Mouse (Mus musculus): ENCODE measurements at regions not wholly inside any gene's neighbourhood (a gene's known extent, or its start where the extent isn't known, plus 50 kb on each side); places are given as distances from the start of the nearest gene placed in this dataset.

DNA sequence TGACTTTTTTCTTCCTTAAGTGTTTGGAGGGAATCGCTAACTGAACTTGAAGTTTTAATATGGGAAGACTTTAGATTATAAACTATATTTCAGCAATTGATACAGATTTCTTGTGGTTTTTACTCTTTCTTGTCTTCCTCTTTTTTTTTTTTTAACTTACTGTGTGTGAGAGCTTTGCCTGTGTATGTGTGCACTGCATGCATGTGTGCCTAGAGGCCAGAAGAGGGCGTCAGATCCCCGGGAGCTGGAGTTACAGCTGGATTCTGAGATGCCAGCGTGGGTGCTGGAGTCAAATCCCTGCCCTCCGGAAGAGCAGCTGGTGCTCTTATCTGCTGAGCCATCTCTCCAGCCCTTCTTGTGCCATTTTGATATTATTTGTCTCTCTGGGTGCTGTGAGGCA is 129.6 kb downstream of the Trim33 start:
- no peaks in the 10 kb centered on the region for H3K27me3 ChIP-seq (ENCODE audit: control insufficient read depth, insufficient read depth, low read length)
- no peaks in the 10 kb centered on the region for H3K9me3 ChIP-seq (replicated peaks; ENCODE audit: control insufficient read depth, low read length)
- 0 out of 2 replicates have a peak, but pooled peaks cover 2% of the 10 kb centered on the region for H3K4me1 ChIP-seq (ENCODE audit: control insufficient read depth, insufficient read depth, low read length)
- H3K27ac ChIP-seq (ENCODE audit: low read depth, low read length) = no peak overlapping the region
- H3K36me3 ChIP-seq (ENCODE audit: control insufficient read depth, insufficient read depth, low read length) = no peaks in the 10 kb centered on the region
- no peak overlapping the region for H3K9ac ChIP-seq (ENCODE audit: low read depth, low read length)
- H3K4me3 ChIP-seq (ENCODE audit: low read depth, low read length) = no peak overlapping the region
- H3K4me2 ChIP-seq = no peak overlapping the region
- WGBS (ENCODE audit: insufficient replicate concordance) = 70% methylated on average over 5 of the region's 5 CpGs
- ATAC-seq (replicated peaks; ENCODE audit: insufficient number of reproducible peaks, low FRiP score, low TSS enrichment) = no peak

- no peaks in the 10 kb centered on the region for H3K36me3 ChIP-seq (ENCODE audit: control insufficient read depth, insufficient read depth, low read length)
- no peaks in the 10 kb centered on the region for H3K27me3 ChIP-seq (ENCODE audit: control insufficient read depth, insufficient read depth, low read length)
- no peaks in the 10 kb centered on the region for H3K9me3 ChIP-seq (replicated peaks; ENCODE audit: control insufficient read depth, low read length)
- WGBS (ENCODE audit: insufficient replicate concordance) = 83% methylated on average over 2 of the region's 2 CpGs
- no peak for ATAC-seq (replicated peaks; ENCODE audit: insufficient number of reproducible peaks, low FRiP score, low TSS enrichment)
- no peak overlapping the region for H3K4me2 ChIP-seq
- H3K4me3 ChIP-seq (ENCODE audit: low read depth, low read length) = no peak overlapping the region
- H3K27ac ChIP-seq (ENCODE audit: low read depth, low read length) = no peak overlapping the region
- no peaks in the 10 kb centered on the region for H3K4me1 ChIP-seq (ENCODE audit: control insufficient read depth, insufficient read depth, low read length)
- no peak overlapping the region for H3K9ac ChIP-seq (ENCODE audit: low read depth, low read length)
Measured at GRCm38 (mm10) chr3:103412247-103412646, 133.2 kb downstream of the Trim33 start.

GRCm38 (mm10) chr3:103415051-103415695 is 136.1 kb downstream of the Trim33 start:
- Histone ChIP-seq H3K9ac (ENCODE audit: low read depth, low read length) (no peak overlapping the region), H3K9me3 (replicated peaks; ENCODE audit: control insufficient read depth, low read length) (no peaks in the 10 kb centered on the region), H3K4me3 (ENCODE audit: low read depth, low read length) (no peak overlapping the region), H3K27me3 (ENCODE audit: control insufficient read depth, insufficient read depth, low read length) (no peaks in the 10 kb centered on the region), H3K36me3 (ENCODE audit: control insufficient read depth, insufficient read depth, low read length) (no peaks in the 10 kb centered on the region; the same call in 1 of the 2 replicates), H3K4me2 (no peak overlapping the region), H3K4me1 (ENCODE audit: control insufficient read depth, insufficient read depth, low read length) (peaks cover 12% of the 10 kb centered on the region), H3K27ac (ENCODE audit: low read depth, low read length) (no peak overlapping the region)
- no peak for ATAC-seq (replicated peaks; ENCODE audit: insufficient number of reproducible peaks, low FRiP score, low TSS enrichment)
- 66% methylated on average over 8 of the region's 8 CpGs for WGBS (ENCODE audit: insufficient replicate concordance)

DNA sequence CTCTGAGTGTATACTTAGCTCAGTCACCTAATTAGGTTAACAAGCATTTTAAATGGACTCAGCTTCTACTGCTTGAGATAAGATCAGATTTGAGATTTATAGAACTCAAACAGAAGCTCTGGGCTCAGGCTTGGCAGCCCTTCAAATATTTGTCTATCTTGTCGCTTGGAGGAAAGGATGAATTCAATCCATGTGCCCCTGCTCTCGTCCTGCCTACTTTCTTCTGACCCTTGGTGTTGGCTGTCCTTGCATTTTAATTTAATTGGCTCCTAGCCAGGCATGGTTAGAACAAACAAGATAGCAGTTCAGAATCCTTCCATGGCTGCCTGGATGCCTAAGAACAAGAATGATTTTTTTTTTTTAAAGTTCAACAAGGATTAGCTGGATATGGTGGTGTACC is 137.2 kb downstream of the Trim33 start:
- Histone ChIP-seq H3K27ac (ENCODE audit: low read depth, low read length) (no peak overlapping the region), H3K27me3 (ENCODE audit: control insufficient read depth, insufficient read depth, low read length) (no peaks in the 10 kb centered on the region), H3K36me3 (ENCODE audit: control insufficient read depth, insufficient read depth, low read length) (no peaks in the 10 kb centered on the region; the same call in 1 of the 2 replicates), H3K4me3 (ENCODE audit: low read depth, low read length) (no peak overlapping the region), H3K4me1 (ENCODE audit: control insufficient read depth, insufficient read depth, low read length) (peaks cover 18% of the 10 kb centered on the region), H3K4me2 (no peak overlapping the region), H3K9ac (ENCODE audit: low read depth, low read length) (no peak overlapping the region), H3K9me3 (replicated peaks; ENCODE audit: control insufficient read depth, low read length) (no peaks in the 10 kb centered on the region)
- 53% methylated on average over 2 of the region's 2 CpGs for WGBS (ENCODE audit: insufficient replicate concordance)
- no peak for ATAC-seq (replicated peaks; ENCODE audit: insufficient number of reproducible peaks, low FRiP score, low TSS enrichment)

DNA sequence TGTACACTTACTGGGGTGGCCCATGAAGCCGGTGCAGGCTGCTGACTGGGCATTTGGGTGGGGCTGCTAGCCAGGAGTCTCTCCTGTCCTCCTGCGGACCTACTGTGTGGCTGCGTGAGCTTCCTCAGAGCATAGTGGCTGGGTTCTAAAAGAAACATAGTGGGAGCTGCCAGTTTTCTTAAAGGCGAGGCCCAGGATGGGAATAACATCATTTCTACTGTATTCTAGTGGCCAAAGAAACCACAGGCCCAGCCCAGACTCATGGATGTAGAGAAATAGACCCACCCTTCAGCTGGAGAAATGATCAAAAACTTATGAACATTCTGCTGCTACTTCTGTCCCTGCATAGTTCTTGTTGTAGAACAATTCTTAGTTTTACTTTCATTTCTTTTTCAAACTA is 138.7 kb downstream of the Trim33 start:
- ATAC-seq (replicated peaks; ENCODE audit: insufficient number of reproducible peaks, low FRiP score, low TSS enrichment) = no peak
- WGBS (ENCODE audit: insufficient replicate concordance) = 87% methylated on average over 4 of the region's 4 CpGs

GRCm38 (mm10) chr3:103419761-103420620 is 140.9 kb downstream of the Trim33 start:
- peak; percentile 73 for ATAC-seq (replicated peaks; ENCODE audit: insufficient number of reproducible peaks, low FRiP score, low TSS enrichment)
- H3K9me3 ChIP-seq (replicated peaks; ENCODE audit: control insufficient read depth, low read length) = no peaks in the 10 kb centered on the region
- H3K27ac ChIP-seq (ENCODE audit: low read depth, low read length) = peak overlapping the region; percentile 80
- H3K4me1 ChIP-seq (ENCODE audit: control insufficient read depth, insufficient read depth, low read length) = peaks cover 18% of the 10 kb centered on the region
- WGBS (ENCODE audit: insufficient replicate concordance) = 31% methylated on average over 4 of the region's 4 CpGs
- H3K4me3 ChIP-seq (ENCODE audit: low read depth, low read length) = no peak overlapping the region
- no peaks in the 10 kb centered on the region for H3K27me3 ChIP-seq (ENCODE audit: control insufficient read depth, insufficient read depth, low read length)
- no peak overlapping the region for H3K9ac ChIP-seq (ENCODE audit: low read depth, low read length)
- no peak overlapping the region for H3K4me2 ChIP-seq
- H3K36me3 ChIP-seq (ENCODE audit: control insufficient read depth, insufficient read depth, low read length) = no peaks in the 10 kb centered on the region; the same call in 1 of the 2 replicates

More for the DNA sequence above, 138.7 kb downstream of the Trim33 start:
- no peak overlapping the region for H3K4me3 ChIP-seq (ENCODE audit: low read depth, low read length)
- no peaks in the 10 kb centered on the region; the same call in 1 of the 2 replicates for H3K36me3 ChIP-seq (ENCODE audit: control insufficient read depth, insufficient read depth, low read length)
- no peaks in the 10 kb centered on the region for H3K27me3 ChIP-seq (ENCODE audit: control insufficient read depth, insufficient read depth, low read length)
- no peaks in the 10 kb centered on the region for H3K9me3 ChIP-seq (replicated peaks; ENCODE audit: control insufficient read depth, low read length)
- H3K9ac ChIP-seq (ENCODE audit: low read depth, low read length) = no peak overlapping the region
- no peak overlapping the region for H3K4me2 ChIP-seq
- peaks cover 18% of the 10 kb centered on the region for H3K4me1 ChIP-seq (ENCODE audit: control insufficient read depth, insufficient read depth, low read length)
- no peak overlapping the region for H3K27ac ChIP-seq (ENCODE audit: low read depth, low read length)

DNA sequence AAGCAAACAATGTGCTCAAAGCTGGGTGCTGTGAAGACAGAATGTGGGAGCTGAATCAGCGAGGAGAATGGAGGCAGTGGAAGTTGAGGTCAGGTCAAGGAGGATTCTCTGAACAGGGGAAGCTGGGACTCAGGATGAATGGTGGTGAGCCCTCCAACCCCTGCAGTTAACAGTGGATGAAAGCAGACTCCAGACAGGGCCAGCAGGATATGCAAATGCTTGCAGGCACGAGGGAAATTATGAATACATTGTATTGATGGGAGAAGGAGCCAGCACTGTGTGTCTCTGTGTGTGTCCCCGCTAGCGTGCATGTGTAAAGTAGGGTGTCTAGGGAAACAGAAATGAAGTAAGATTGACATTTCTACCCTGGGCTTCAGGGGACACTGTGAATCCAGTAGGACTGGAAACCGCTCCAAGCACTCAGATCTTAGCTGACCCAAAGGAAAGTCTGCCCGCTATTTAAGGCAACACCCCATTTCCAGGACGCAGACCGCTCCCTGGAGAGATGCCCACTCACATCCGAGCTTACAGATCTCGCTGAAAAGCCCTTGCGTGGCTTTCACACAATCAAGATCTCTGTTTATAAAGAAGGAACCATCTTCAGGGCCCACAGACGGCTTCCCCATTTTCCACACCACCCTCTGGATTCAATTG is 141.7 kb downstream of the Trim33 start:
- 74% methylated on average over 12 of the region's 12 CpGs for WGBS (ENCODE audit: insufficient replicate concordance)
- Histone ChIP-seq H3K27ac (ENCODE audit: low read depth, low read length) (no peak overlapping the region), H3K27me3 (ENCODE audit: control insufficient read depth, insufficient read depth, low read length) (no peaks in the 10 kb centered on the region), H3K36me3 (ENCODE audit: control insufficient read depth, insufficient read depth, low read length) (no peaks in the 10 kb centered on the region; the same call in 1 of the 2 replicates), H3K4me2 (no peak overlapping the region), H3K4me3 (ENCODE audit: low read depth, low read length) (no peak overlapping the region), H3K9me3 (replicated peaks; ENCODE audit: control insufficient read depth, low read length) (no peaks in the 10 kb centered on the region), H3K4me1 (ENCODE audit: control insufficient read depth, insufficient read depth, low read length) (peaks cover 18% of the 10 kb centered on the region), H3K9ac (ENCODE audit: low read depth, low read length) (no peak overlapping the region)
- no peak for ATAC-seq (replicated peaks; ENCODE audit: insufficient number of reproducible peaks, low FRiP score, low TSS enrichment)

GRCm38 (mm10) chr3:103421275-103421621 is 142.2 kb downstream of the Trim33 start:
- no peak for ATAC-seq (replicated peaks; ENCODE audit: insufficient number of reproducible peaks, low FRiP score, low TSS enrichment)
- WGBS (ENCODE audit: insufficient replicate concordance) = 82% methylated on average over 9 of the region's 9 CpGs
- Histone ChIP-seq H3K36me3 (ENCODE audit: control insufficient read depth, insufficient read depth, low read length) (no peaks in the 10 kb centered on the region; the same call in 1 of the 2 replicates), H3K27ac (ENCODE audit: low read depth, low read length) (no peak overlapping the region), H3K9me3 (replicated peaks; ENCODE audit: control insufficient read depth, low read length) (no peaks in the 10 kb centered on the region), H3K4me1 (ENCODE audit: control insufficient read depth, insufficient read depth, low read length) (peaks cover 18% of the 10 kb centered on the region), H3K4me2 (no peak overlapping the region), H3K9ac (ENCODE audit: low read depth, low read length) (no peak overlapping the region), H3K27me3 (ENCODE audit: control insufficient read depth, insufficient read depth, low read length) (no peaks in the 10 kb centered on the region), H3K4me3 (ENCODE audit: low read depth, low read length) (no peak overlapping the region)

Measured in heart, embryonic 11.5 days (tissue).